Mouse (Mus musculus): ENCODE results near the gene Iqcb1.

The Iqcb1 gene

GRCm38 (mm10) chr16:36875276-36875851 lies 47.2 kb downstream of the Iqcb1 start:
- no peak for DNase-seq (ENCODE audit: low spot score)

- peak; percentile 45 for DNase-seq (ENCODE audit: low spot score)
Measured at GRCm38 (mm10) chr16:36877316-36877715, 49.1 kb downstream of the Iqcb1 start.

GRCm38 (mm10) chr16:36882737-36883343 lies 54.7 kb downstream of the Iqcb1 start:
- no peak for DNase-seq (ENCODE audit: low spot score)

- DNase-seq (ENCODE audit: low spot score), result peak; percentile 30
Measured at GRCm38 (mm10) chr16:36884881-36885280, 56.7 kb downstream of the Iqcb1 start.

GRCm38 (mm10) chr16:36885912-36886311 lies 57.7 kb downstream of the Iqcb1 start:
- no peak for DNase-seq (ENCODE audit: low spot score)

- DNase-seq (ENCODE audit: low spot score), result no peak
Measured at GRCm38 (mm10) chr16:36887546-36887945, 59.4 kb downstream of the Iqcb1 start.

- DNase-seq (ENCODE audit: low spot score), result no peak
Measured at GRCm38 (mm10) chr16:36890559-36890958, 62.4 kb downstream of the Iqcb1 start.

- DNase-seq (ENCODE audit: low spot score), result no peak
Measured at GRCm38 (mm10) chr16:36891415-36891814, 63.2 kb downstream of the Iqcb1 start.

GRCm38 (mm10) chr16:36893317-36893716 lies 65.1 kb downstream of the Iqcb1 start:
- no peak for DNase-seq (ENCODE audit: low spot score)

GRCm38 (mm10) chr16:36896712-36897111 lies 68.5 kb downstream of the Iqcb1 start:
- no peak for DNase-seq (ENCODE audit: low spot score)

- DNase-seq (ENCODE audit: low spot score), result no peak
Measured at GRCm38 (mm10) chr16:36903156-36903555, 75.0 kb downstream of the Iqcb1 start.

GRCm38 (mm10) chr16:36911909-36912308 lies 83.7 kb downstream of the Iqcb1 start:
- no peak for DNase-seq (ENCODE audit: low spot score)

- no peak for DNase-seq (ENCODE audit: low spot score)
Measured at GRCm38 (mm10) chr16:36912311-36912710, 84.1 kb downstream of the Iqcb1 start.

GRCm38 (mm10) chr16:36914195-36914594 lies 86.0 kb downstream of the Iqcb1 start:
- no peak for DNase-seq (ENCODE audit: low spot score)

GRCm38 (mm10) chr16:36918505-36918904 lies 90.3 kb downstream of the Iqcb1 start:
- no peak for DNase-seq (ENCODE audit: low spot score)

- DNase-seq (ENCODE audit: low spot score), result no peak
Measured at GRCm38 (mm10) chr16:36920410-36920809, 92.2 kb downstream of the Iqcb1 start.

GRCm38 (mm10) chr16:36921067-36921613 lies 93.0 kb downstream of the Iqcb1 start:
- no peak for DNase-seq (ENCODE audit: low spot score)

GRCm38 (mm10) chr16:36921980-36922379 lies 93.8 kb downstream of the Iqcb1 start:
- DNase-seq (ENCODE audit: low spot score), result no peak
